Mouse (Mus musculus) CH12.LX (cell line): ENCODE data around the gene Slc39a5. TPM values are rescaled to one million over a fixed set of nuclear protein-coding genes. Genes with fewer than 3 reads are reported as not detected.

Experiments used
- DNase-seq: peaks from one replicate; pipeline ENCODE4 v3.0.0-alpha.2; 2013; ENCODE audit errors: extremely low read depth
- H3K27ac ChIP-seq: 2 replicates; pipeline ENCODE4 v1.5.1; 2012; ENCODE audit warnings: low read depth, mild to moderate bottlenecking, control low read depth, moderate library complexity; ENCODE audit not compliant: insufficient read depth
- H3K27me3 ChIP-seq: replicated peaks from 2 replicates; pipeline ENCODE3; 2012; ENCODE audit warnings: inconsistent platforms
- H3K36me3 ChIP-seq, 2 experiments: replicated peaks in 1 of 2; 2 replicates each; pipeline versions ENCODE3 to v1.6.1; 2012; ENCODE audit warnings: inconsistent platforms in 1 of 2, low read length in 1 of 2, mild to moderate bottlenecking in 1 of 2, mixed read lengths in 1 of 2, moderate library complexity in 1 of 2; ENCODE audit not compliant: control insufficient read depth in 1 of 2, insufficient read depth in 1 of 2
- H3K4me1 ChIP-seq, 2 experiments: 2 replicates each; pipeline ENCODE4 v1.6.1; 2012; ENCODE audit warnings: inconsistent platforms in 1 of 2, moderate library complexity in 1 of 2; ENCODE audit not compliant: insufficient read depth in 2 of 2, control insufficient read depth in 1 of 2
- H3K4me2 ChIP-seq: 2 replicates; pipeline ENCODE4 v1.6.1; 2012; ENCODE audit warnings: low read depth, mild to moderate bottlenecking, control low read depth; ENCODE audit not compliant: poor library complexity, insufficient read depth, severe bottlenecking
- H3K4me3 ChIP-seq, 3 experiments: fragments of 150-350 bp in 1 of 3; sonication (generic) in 1 of 3; replicated peaks in 1 of 3; 2 replicates each; pipeline versions ENCODE3 to v1.5.1; 2011 to 2012; ENCODE audit warnings: low read depth in 2 of 3, low read length in 2 of 3, mild to moderate bottlenecking in 2 of 3, moderate library complexity in 2 of 3, control low read depth in 1 of 3, improper control_type of control experiment in 1 of 3, inconsistent platforms in 1 of 3, mixed read lengths in 1 of 3; ENCODE audit not compliant: poor library complexity in 1 of 3
- H3K79me2 ChIP-seq: replicated peaks from 2 replicates; pipeline ENCODE4 v1.6.1; 2012; ENCODE audit warnings: mild to moderate bottlenecking, moderate library complexity; ENCODE audit not compliant: control insufficient read depth, poor library complexity, insufficient read depth, severe bottlenecking; ENCODE audit errors: extremely low read depth
- H3K9ac ChIP-seq: 2 replicates; pipeline ENCODE4 v1.6.1; 2012; ENCODE audit warnings: low read depth, mild to moderate bottlenecking, control low read depth, moderate library complexity; ENCODE audit not compliant: insufficient read depth
- H3K9me3 ChIP-seq: replicated peaks from 2 replicates; pipeline ENCODE3; 2012; ENCODE audit warnings: low read length, inconsistent platforms, mixed read lengths
- CHD1 ChIP-seq: IDR thresholded peaks from 2 replicates; pipeline ENCODE4 v1.6.1; 2012; ENCODE audit warnings: low read depth, low read length, improper control_type of control experiment, inconsistent platforms
- CTCF ChIP-seq, 2 experiments: IDR thresholded peaks in 1 of 2; conservative IDR thresholded peaks in 1 of 2; 2 replicates each; pipeline ENCODE4 v1.5.1; 2011 to 2012; ENCODE audit warnings: low read depth in 2 of 2, low read length in 2 of 2, improper control_type of control experiment in 1 of 2, inconsistent platforms in 1 of 2, mild to moderate bottlenecking in 1 of 2, moderate library complexity in 1 of 2
- EP300 ChIP-seq: IDR thresholded peaks from 2 replicates; pipeline ENCODE4 v1.6.1; 2011; ENCODE audit warnings: low read length, improper control_type of control experiment
- ETS1 ChIP-seq: conservative IDR thresholded peaks from 2 replicates; pipeline ENCODE4 v1.6.1; 2012; ENCODE audit warnings: low read depth, mild to moderate bottlenecking, inconsistent platforms, low read length, improper control_type of control experiment, moderate library complexity
- HCFC1 ChIP-seq: IDR thresholded peaks from 2 replicates; pipeline ENCODE4 v1.6.1; 2012; ENCODE audit warnings: low read depth, mild to moderate bottlenecking, inconsistent platforms, low read length, improper control_type of control experiment
- IRF4 ChIP-seq: IDR thresholded peaks from 2 replicates; pipeline ENCODE4 v1.6.1; 2014; ENCODE audit warnings: low read depth, mild to moderate bottlenecking, inconsistent platforms, low read length, improper control_type of control experiment
- JUND ChIP-seq: conservative IDR thresholded peaks from 2 replicates; pipeline ENCODE4 v1.6.1; 2011; ENCODE audit warnings: low read depth, low read length, improper control_type of control experiment
- MAX ChIP-seq: IDR thresholded peaks from 2 replicates; pipeline ENCODE4 v1.6.1; 2011; ENCODE audit warnings: low read length, improper control_type of control experiment
- MAZ ChIP-seq: IDR thresholded peaks from 2 replicates; pipeline ENCODE4 v1.6.1; 2012; ENCODE audit warnings: low read depth, mild to moderate bottlenecking, inconsistent platforms, low read length, improper control_type of control experiment, moderate library complexity
- MEF2A ChIP-seq: IDR thresholded peaks from 2 replicates; pipeline ENCODE4 v1.6.1; 2014; ENCODE audit warnings: low read depth, mild to moderate bottlenecking, inconsistent platforms, low read length, improper control_type of control experiment, borderline replicate concordance
- MXI1 ChIP-seq: IDR thresholded peaks from 2 replicates; pipeline ENCODE4 v1.6.1; 2011; ENCODE audit warnings: mild to moderate bottlenecking, low read depth, low read length, improper control_type of control experiment
- NELFE ChIP-seq: IDR thresholded peaks from 2 replicates; pipeline ENCODE4 v1.6.1; 2011; ENCODE audit warnings: low read depth, low read length, improper control_type of control experiment
- PAX5 ChIP-seq: IDR thresholded peaks from 2 replicates; pipeline ENCODE4 v1.6.1; 2012; ENCODE audit warnings: low read length, inconsistent platforms, mixed read lengths
- POLR2A ChIP-seq: IDR thresholded peaks from 2 replicates; pipeline ENCODE4 v1.6.1; 2011; ENCODE audit warnings: low read depth, mild to moderate bottlenecking, improper control_type of control experiment, low read length
- POLR2AphosphoS2 ChIP-seq: IDR thresholded peaks from 2 replicates; pipeline ENCODE4 v1.6.1; 2011; ENCODE audit warnings: low read depth, low read length, improper control_type of control experiment
- RAD21 ChIP-seq: IDR thresholded peaks from 2 replicates; pipeline ENCODE4 v1.6.1; 2011; ENCODE audit warnings: low read depth, mild to moderate bottlenecking, low read length, improper control_type of control experiment, moderate library complexity
- RCOR1 ChIP-seq: conservative IDR thresholded peaks from 2 replicates; pipeline ENCODE4 v1.6.1; 2012; ENCODE audit warnings: low read depth, mild to moderate bottlenecking, inconsistent platforms, low read length, improper control_type of control experiment
- SIN3A ChIP-seq: IDR thresholded peaks from 2 replicates; pipeline ENCODE4 v1.6.1; 2012; ENCODE audit warnings: low read length, improper control_type of control experiment, inconsistent platforms
- TCF12 ChIP-seq: IDR thresholded peaks from 2 replicates; pipeline ENCODE4 v1.6.1; 2014; ENCODE audit warnings: low read depth, mild to moderate bottlenecking, inconsistent platforms, low read length, improper control_type of control experiment
- ZC3H11A ChIP-seq: IDR thresholded peaks from 2 replicates; pipeline ENCODE4 v1.6.1; 2012; ENCODE audit warnings: low read depth, mild to moderate bottlenecking, inconsistent platforms, low read length, improper control_type of control experiment
- ZNF384 ChIP-seq: IDR thresholded peaks from 2 replicates; pipeline ENCODE4 v1.6.1; 2012; ENCODE audit warnings: low read depth, low read length, improper control_type of control experiment, inconsistent platforms
- dilution Hi-C: fragments of 300-500 bp; cut with MboI; formaldehyde crosslinking; loops from 2 replicates; pipeline ENCODE4 v1.14.3; 2020; ENCODE audit warnings: low sequenced_read_pairs; ENCODE audit not compliant: extremely low pct_unique_long_range_greater_than_20kb, extremely low pct_ligation_motif_present
- in situ Hi-C: fragments of 300-500 bp; cut with MboI; formaldehyde crosslinking; loops from 3 replicates; pipeline ENCODE4 v1.14.3; 2019; ENCODE audit warnings: low sequenced_read_pairs, low pct_ligation_motif_present, low pct_unique_long_range_greater_than_20kb, mixed read lengths
- polyA plus RNA-seq: library from polyadenylated mRNA; unstranded; fragments of >175 nt; gene quantifications from 2 replicates; pipeline ENCODE4 v1.2.1, GENCODE M21; 2012; ENCODE audit warnings: low read depth; ENCODE audit not compliant: insufficient read length
- total RNA-seq, 2 experiments: library from RNA; depleted of rRNA; stranded (reverse); fragments of 300-350 nt in 1 of 2; fragments of >200 nt in 1 of 2; gene quantifications; 2 replicates each; pipeline ENCODE4 v1.2.3; 2012 to 2014

The Slc39a5 gene
- total and polyA plus RNA-seq, 3 experiments: 0.11 TPM; not detected in 2

DNA sequence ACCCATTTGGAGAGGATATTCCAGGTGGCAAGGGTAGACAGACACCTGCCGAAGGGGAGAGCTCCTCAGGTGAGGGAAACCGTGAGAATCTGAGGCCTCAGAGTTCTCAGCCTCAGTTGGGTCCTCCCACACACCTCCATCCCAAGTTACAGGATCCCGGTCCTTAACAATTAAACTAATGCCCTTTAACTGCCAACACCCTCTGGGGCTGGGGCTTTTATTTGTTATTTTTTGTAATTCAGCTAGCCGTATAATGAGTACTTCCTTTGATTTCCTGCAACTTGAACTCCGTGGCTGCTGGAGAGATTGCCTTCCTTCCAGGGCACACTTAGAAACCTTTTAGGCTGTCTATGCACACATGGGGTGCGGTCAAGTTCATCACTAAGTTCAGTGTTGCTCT is 43.3 kb upstream of the Slc39a5 start:
- Histone ChIP-seq H3K9me3 (no peaks in the 10 kb centered on the region), H3K4me1 (peaks cover 0 to 4% of the 10 kb centered on the region in 2 experiments; a peak in 1 of 4 replicates), H3K9ac (no peak overlapping the region), H3K79me2 (no peaks in the 10 kb centered on the region), H3K27me3 (no peaks in the 10 kb centered on the region), H3K36me3 (peaks cover 13 to 37% of the 10 kb centered on the region in 2 experiments), H3K4me2 (no peak overlapping the region), H3K27ac (no peak overlapping the region), H3K4me3 (no peak overlapping the region)
- no peak for DNase-seq
- TF ChIP-seq IRF4: no peak
- no peak for TF ChIP-seq RCOR1
- no peak for TF ChIP-seq RAD21
- no peak for TF ChIP-seq PAX5
- TF ChIP-seq SIN3A: no peak
- TF ChIP-seq MXI1: no peak
- no peak for TF ChIP-seq ZC3H11A
- no peak for TF ChIP-seq TCF12
- TF ChIP-seq POLR2A: no peak
- no peak for TF ChIP-seq JUND
- TF ChIP-seq EP300: no peak
- TF ChIP-seq ETS1: no peak
- dilution Hi-C loops: no loop called here
- in situ Hi-C loops: no loop called here

- H3K36me3 ChIP-seq: peaks cover 25 to 52% of the 10 kb centered on the region in 2 experiments
- H3K4me1 ChIP-seq: peaks cover 0 to 17% of the 10 kb centered on the region in 2 experiments; a peak in 2 of 4 replicates
- dilution Hi-C loops: no loop called here
- H3K9me3 ChIP-seq: no peaks in the 10 kb centered on the region
- TF ChIP-seq ZNF384: no peak
- no peak for TF ChIP-seq CHD1
- TF ChIP-seq NELFE: no peak
- TF ChIP-seq ETS1: no peak
- TF ChIP-seq POLR2AphosphoS2: no peak
- TF ChIP-seq CTCF (conservative IDR thresholded peaks at IDR 0.05 in 1 of 2, IDR thresholded peaks at IDR 0.05 in 1 of 2; ENCODE audit: low read depth in 2 of 2, low read length in 2 of 2): no peak
- no peak for TF ChIP-seq MAZ
- no peak for TF ChIP-seq SIN3A
- TF ChIP-seq POLR2A: no peak
- TF ChIP-seq HCFC1: no peak
- no peak for TF ChIP-seq EP300
- no peak for TF ChIP-seq MEF2A
- TF ChIP-seq MAX: no peak
- no peaks in the 10 kb centered on the region for H3K27me3 ChIP-seq
- no peak for DNase-seq
- H3K27ac ChIP-seq: no peak overlapping the region
- H3K9ac ChIP-seq: no peak overlapping the region
- no peak overlapping the region for H3K4me2 ChIP-seq
- no peaks in the 10 kb centered on the region for H3K79me2 ChIP-seq
- H3K4me3 ChIP-seq: no peak overlapping the region
- in situ Hi-C loops: no loop called here
Measured at GRCm38 (mm10) chr10:128442718-128443117, 41.7 kb upstream of the Slc39a5 start.
